Mouse (Mus musculus) thymus, adult 2 months (tissue): Measurements from ENCODE around the gene Arl5a.

Experiments used
- CTCF ChIP-seq: fragments of 200-500 bp; IDR thresholded peaks from 2 replicates; pipeline ENCODE4 v1.5.1; 2012; ENCODE audit warnings: mild to moderate bottlenecking, control low read depth, low read length, moderate library complexity, borderline replicate concordance; ENCODE audit not compliant: control insufficient read depth, poor library complexity, insufficient read depth; ENCODE audit errors: extremely low read depth
- POLR2A ChIP-seq: fragments of 200-500 bp; IDR thresholded peaks from 2 replicates; pipeline ENCODE4 v1.6.1; 2012; ENCODE audit warnings: mild to moderate bottlenecking, low read length, control low read depth, moderate library complexity; ENCODE audit not compliant: control insufficient read depth, poor library complexity, insufficient read depth; ENCODE audit errors: extremely low read depth

GRCm38 (mm10) chr2:52424747-52425522 lies at the start of gene Arl5a:
- TF ChIP-seq CTCF = peak; percentile 20; the same call in 1 of the 2 replicates
- peak; percentile 76 for TF ChIP-seq POLR2A
